Mouse (Mus musculus): Measurements from ENCODE around the gene S100a2. TPM values are rescaled to one million over a fixed set of nuclear protein-coding genes. Genes with fewer than 3 reads are reported as not detected.

S100a2 gene
- total RNA-seq, 2 experiments from 2014 or later = not detected

GRCm38 (mm10) chr3:90600458-90601195 is 10.6 kb downstream of the S100a2 start:
- TF ChIP-seq CTCF (conservative IDR thresholded peaks at IDR 0.05) = no peak
- DNase-seq (ENCODE audit: low spot score in 2 of 2) = no peak

GRCm38 (mm10) chr3:90601486-90602110 is 11.6 kb downstream of the S100a2 start, which contains the start of gene Gm42674:
Gene Gm42674, plus strand, starts transcription at chr3:90601904.
- DNase-seq (ENCODE audit: low spot score in 2 of 2) = no peak
- H3K27ac ChIP-seq = no peak within 1 kb of the TSS
- H3K4me3 ChIP-seq = no peak within 1 kb of the TSS
- TF ChIP-seq CTCF (conservative IDR thresholded peaks at IDR 0.05) = no peak

More at GRCm38 (mm10) chr3:90600458-90601195, 10.6 kb downstream of the S100a2 start:
- Histone ChIP-seq H3K27ac (no peak overlapping the region), H3K4me3 (no peak overlapping the region)

GRCm38 (mm10) chr3:90603623-90604022 is 13.6 kb downstream of the S100a2 start, which contains the start of gene S100a4:
Gene S100a4, plus strand, starts transcription at chr3:90603771.
- Histone ChIP-seq H3K27ac (0 out of 2 replicates have a peak within 1 kb of the TSS, but pooled peaks have one; percentile 32), H3K4me3 (no peak within 1 kb of the TSS)
- no peak for DNase-seq (ENCODE audit: low spot score in 2 of 2)
- TF ChIP-seq CTCF (conservative IDR thresholded peaks at IDR 0.05) = no peak

- TF ChIP-seq CTCF (conservative IDR thresholded peaks at IDR 0.05) = no peak
- Histone ChIP-seq H3K27ac (peak overlapping the region; percentile 32; the same call in 1 of the 2 replicates), H3K4me3 (no peak overlapping the region)
- DNase-seq (ENCODE audit: low spot score in 2 of 2) = peak; percentile 44 to 48
Measured at GRCm38 (mm10) chr3:90604416-90604815, 14.4 kb downstream of the S100a2 start.

- Histone ChIP-seq H3K27ac (peak overlapping the region; percentile 32; the same call in 1 of the 2 replicates), H3K4me3 (no peak overlapping the region)
- DNase-seq (ENCODE audit: low spot score in 2 of 2) = no peak
- no peak for TF ChIP-seq CTCF (conservative IDR thresholded peaks at IDR 0.05)
Measured at GRCm38 (mm10) chr3:90605049-90605448, 15.0 kb downstream of the S100a2 start.

- TF ChIP-seq CTCF (conservative IDR thresholded peaks at IDR 0.05) = no peak
Measured at GRCm38 (mm10) chr3:90605736-90606135, 15.7 kb downstream of the S100a2 start.

GRCm38 (mm10) chr3:90606185-90606584 is 16.1 kb downstream of the S100a2 start:
- DNase-seq (ENCODE audit: low spot score in 2 of 2) = no peak
- no peak for TF ChIP-seq CTCF (conservative IDR thresholded peaks at IDR 0.05)
- Histone ChIP-seq H3K4me3 (no peak overlapping the region), H3K27ac (no peak overlapping the region)

More at GRCm38 (mm10) chr3:90605736-90606135, 15.7 kb downstream of the S100a2 start:
- Histone ChIP-seq H3K4me3 (no peak overlapping the region), H3K27ac (no peak overlapping the region)
- DNase-seq (ENCODE audit: low spot score in 2 of 2) = no peak

GRCm38 (mm10) chr3:90607361-90607760 is 17.3 kb downstream of the S100a2 start:
- Histone ChIP-seq H3K4me3 (no peak overlapping the region), H3K27ac (no peak overlapping the region)
- no peak for DNase-seq (ENCODE audit: low spot score in 2 of 2)
- no peak for TF ChIP-seq CTCF (conservative IDR thresholded peaks at IDR 0.05)

- no peak for TF ChIP-seq CTCF (conservative IDR thresholded peaks at IDR 0.05)
- H3K4me3 ChIP-seq = no peak within 1 kb of the TSS
- no peak within 1 kb of the TSS for H3K27ac ChIP-seq
- DNase-seq (ENCODE audit: low spot score in 2 of 2) = no peak
Measured at GRCm38 (mm10) chr3:90608223-90608622, 18.2 kb downstream of the S100a2 start, which contains the start of gene S100a5. Gene S100a5, plus strand, starts transcription at chr3:90608523.

GRCm38 (mm10) chr3:90609102-90609501 is 19.1 kb downstream of the S100a2 start:
- DNase-seq (ENCODE audit: low spot score in 2 of 2) = no peak
- Histone ChIP-seq H3K4me3 (no peak overlapping the region), H3K27ac (no peak overlapping the region)
- TF ChIP-seq CTCF (conservative IDR thresholded peaks at IDR 0.05) = no peak

- no peak overlapping the region for H3K4me3 ChIP-seq
- no peak for TF ChIP-seq CTCF (conservative IDR thresholded peaks at IDR 0.05)
- H3K27ac ChIP-seq = no peak overlapping the region
- DNase-seq (ENCODE audit: low spot score in 2 of 2) = no peak
Measured at GRCm38 (mm10) chr3:90611494-90611893, 21.4 kb downstream of the S100a2 start.

- no peak for TF ChIP-seq CTCF (conservative IDR thresholded peaks at IDR 0.05)
- Histone ChIP-seq H3K4me3 (no peak overlapping the region), H3K27ac (no peak overlapping the region)
- DNase-seq (ENCODE audit: low spot score in 2 of 2) = no peak
Measured at GRCm38 (mm10) chr3:90612061-90612460, 22.0 kb downstream of the S100a2 start.

GRCm38 (mm10) chr3:90612728-90613291 is 22.8 kb downstream of the S100a2 start, which contains the start of gene S100a6:
Gene S100a6, plus strand, starts transcription at chr3:90612882.
- DNase-seq (ENCODE audit: low spot score in 2 of 2) = peak; percentile 32 to 46
- Histone ChIP-seq H3K27ac (peak within 1 kb of the TSS; percentile 28; the same call in 1 of the 2 replicates), H3K4me3 (peak within 1 kb of the TSS; percentile 53)
- TF ChIP-seq CTCF (conservative IDR thresholded peaks at IDR 0.05) = peak; percentile 80

Measured in layer of hippocampus, adult 2 months (tissue).